Mouse (Mus musculus) CH12.LX (cell line): ENCODE measurements at regions not wholly inside any gene's neighbourhood (a gene's known extent, or its start where the extent isn't known, plus 50 kb on each side); places are given as distances from the start of the nearest gene placed in this dataset.

Experiments used
- DNase-seq: peaks from one replicate; pipeline ENCODE4 v3.0.0-alpha.2; 2013; ENCODE audit errors: extremely low read depth
- H3K27ac ChIP-seq: 2 replicates; pipeline ENCODE4 v1.5.1; 2012; ENCODE audit warnings: low read depth, mild to moderate bottlenecking, control low read depth, moderate library complexity; ENCODE audit not compliant: insufficient read depth
- H3K27me3 ChIP-seq: replicated peaks from 2 replicates; pipeline ENCODE3; 2012; ENCODE audit warnings: inconsistent platforms
- H3K36me3 ChIP-seq, 2 experiments: replicated peaks in 1 of 2; 2 replicates each; pipeline versions ENCODE3 to v1.6.1; 2012; ENCODE audit warnings: inconsistent platforms in 1 of 2, low read length in 1 of 2, mild to moderate bottlenecking in 1 of 2, mixed read lengths in 1 of 2, moderate library complexity in 1 of 2; ENCODE audit not compliant: control insufficient read depth in 1 of 2, insufficient read depth in 1 of 2
- H3K4me1 ChIP-seq, 2 experiments: 2 replicates each; pipeline ENCODE4 v1.6.1; 2012; ENCODE audit warnings: inconsistent platforms in 1 of 2, moderate library complexity in 1 of 2; ENCODE audit not compliant: insufficient read depth in 2 of 2, control insufficient read depth in 1 of 2
- H3K4me2 ChIP-seq: 2 replicates; pipeline ENCODE4 v1.6.1; 2012; ENCODE audit warnings: low read depth, mild to moderate bottlenecking, control low read depth; ENCODE audit not compliant: poor library complexity, insufficient read depth, severe bottlenecking
- H3K4me3 ChIP-seq, 3 experiments: fragments of 150-350 bp in 1 of 3; sonication (generic) in 1 of 3; replicated peaks in 1 of 3; 2 replicates each; pipeline versions ENCODE3 to v1.5.1; 2011 to 2012; ENCODE audit warnings: low read depth in 2 of 3, low read length in 2 of 3, mild to moderate bottlenecking in 2 of 3, moderate library complexity in 2 of 3, control low read depth in 1 of 3, improper control_type of control experiment in 1 of 3, inconsistent platforms in 1 of 3, mixed read lengths in 1 of 3; ENCODE audit not compliant: poor library complexity in 1 of 3
- H3K79me2 ChIP-seq: replicated peaks from 2 replicates; pipeline ENCODE4 v1.6.1; 2012; ENCODE audit warnings: mild to moderate bottlenecking, moderate library complexity; ENCODE audit not compliant: control insufficient read depth, poor library complexity, insufficient read depth, severe bottlenecking; ENCODE audit errors: extremely low read depth
- H3K9ac ChIP-seq: 2 replicates; pipeline ENCODE4 v1.6.1; 2012; ENCODE audit warnings: low read depth, mild to moderate bottlenecking, control low read depth, moderate library complexity; ENCODE audit not compliant: insufficient read depth
- H3K9me3 ChIP-seq: replicated peaks from 2 replicates; pipeline ENCODE3; 2012; ENCODE audit warnings: low read length, inconsistent platforms, mixed read lengths
- E2F4 ChIP-seq: IDR thresholded peaks from 2 replicates; pipeline ENCODE4 v1.6.1; 2011; ENCODE audit warnings: low read depth, low read length, improper control_type of control experiment; ENCODE audit not compliant: insufficient replicate concordance
- GABPA ChIP-seq: IDR thresholded peaks from 2 replicates; pipeline ENCODE4 v1.6.1; 2012; ENCODE audit warnings: low read depth, low read length, improper control_type of control experiment, inconsistent platforms; ENCODE audit not compliant: insufficient replicate concordance
- JUND ChIP-seq: conservative IDR thresholded peaks from 2 replicates; pipeline ENCODE4 v1.6.1; 2011; ENCODE audit warnings: low read depth, low read length, improper control_type of control experiment
- MYC ChIP-seq: IDR thresholded peaks from 2 replicates; pipeline ENCODE4 v1.6.1; 2011; ENCODE audit warnings: low read depth, mild to moderate bottlenecking, improper control_type of control experiment, low read length
- NELFE ChIP-seq: IDR thresholded peaks from 2 replicates; pipeline ENCODE4 v1.6.1; 2011; ENCODE audit warnings: low read depth, low read length, improper control_type of control experiment
- NRF1 ChIP-seq: IDR thresholded peaks from 2 replicates; pipeline ENCODE4 v1.6.1; 2014; ENCODE audit warnings: low read depth, mild to moderate bottlenecking, inconsistent platforms, low read length, improper control_type of control experiment, moderate library complexity
- PAX5 ChIP-seq: IDR thresholded peaks from 2 replicates; pipeline ENCODE4 v1.6.1; 2012; ENCODE audit warnings: low read length, inconsistent platforms, mixed read lengths
- RAD21 ChIP-seq: IDR thresholded peaks from 2 replicates; pipeline ENCODE4 v1.6.1; 2011; ENCODE audit warnings: low read depth, mild to moderate bottlenecking, low read length, improper control_type of control experiment, moderate library complexity
- RCOR1 ChIP-seq: conservative IDR thresholded peaks from 2 replicates; pipeline ENCODE4 v1.6.1; 2012; ENCODE audit warnings: low read depth, mild to moderate bottlenecking, inconsistent platforms, low read length, improper control_type of control experiment
- SMC3 ChIP-seq: IDR thresholded peaks from 2 replicates; pipeline ENCODE4 v1.6.1; 2011; ENCODE audit warnings: low read depth, low read length, improper control_type of control experiment
- TCF12 ChIP-seq: IDR thresholded peaks from 2 replicates; pipeline ENCODE4 v1.6.1; 2014; ENCODE audit warnings: low read depth, mild to moderate bottlenecking, inconsistent platforms, low read length, improper control_type of control experiment
- UBTF ChIP-seq: IDR thresholded peaks from 2 replicates; pipeline ENCODE4 v1.6.1; 2012; ENCODE audit warnings: low read depth, mild to moderate bottlenecking, inconsistent platforms, low read length, improper control_type of control experiment, moderate library complexity
- ZMIZ1 ChIP-seq: IDR thresholded peaks from 2 replicates; pipeline ENCODE4 v1.6.1; 2012; ENCODE audit warnings: low read depth, mild to moderate bottlenecking, inconsistent platforms, low read length, improper control_type of control experiment
- ZNF384 ChIP-seq: IDR thresholded peaks from 2 replicates; pipeline ENCODE4 v1.6.1; 2012; ENCODE audit warnings: low read depth, low read length, improper control_type of control experiment, inconsistent platforms
- dilution Hi-C: fragments of 300-500 bp; cut with MboI; formaldehyde crosslinking; loops from 2 replicates; pipeline ENCODE4 v1.14.3; 2020; ENCODE audit warnings: low sequenced_read_pairs; ENCODE audit not compliant: extremely low pct_unique_long_range_greater_than_20kb, extremely low pct_ligation_motif_present
- in situ Hi-C: fragments of 300-500 bp; cut with MboI; formaldehyde crosslinking; loops from 3 replicates; pipeline ENCODE4 v1.14.3; 2019; ENCODE audit warnings: low sequenced_read_pairs, low pct_ligation_motif_present, low pct_unique_long_range_greater_than_20kb, mixed read lengths

DNA sequence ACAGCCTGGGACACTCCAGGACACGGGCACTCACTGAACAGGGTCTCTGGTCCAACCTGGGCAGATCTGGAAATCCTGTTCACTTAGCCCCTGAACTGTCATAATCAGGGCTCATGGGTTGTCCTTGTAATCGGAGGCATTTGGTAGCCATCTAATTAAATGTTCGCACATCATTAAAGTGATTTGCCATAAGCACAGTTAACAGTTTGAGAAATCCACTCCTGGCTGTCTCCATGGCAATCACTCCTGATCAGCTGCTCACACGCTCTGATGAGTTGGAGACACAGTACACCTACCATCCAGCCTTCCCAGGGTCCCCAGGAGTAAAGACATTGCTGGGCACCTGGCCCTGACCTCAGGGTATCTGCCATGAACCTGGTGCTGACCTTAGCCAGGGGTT is 60.6 kb downstream of the Hmx1 start:
- Histone ChIP-seq H3K27ac (no peak overlapping the region), H3K27me3 (peaks cover 74% of the 10 kb centered on the region), H3K4me1 (peaks cover 0 to 8% of the 10 kb centered on the region in 2 experiments; a peak in 2 of 4 replicates), H3K36me3 (no peaks in the 10 kb centered on the region), H3K9ac (no peak overlapping the region), H3K4me2 (no peak overlapping the region), H3K9me3 (no peaks in the 10 kb centered on the region), H3K4me3 (no peak overlapping the region), H3K79me2 (no peaks in the 10 kb centered on the region)
- no peak for DNase-seq
- TF ChIP-seq RCOR1 = no peak
- TF ChIP-seq RAD21 = no peak
- no peak for TF ChIP-seq SMC3
- TF ChIP-seq NELFE = no peak
- no peak for TF ChIP-seq MYC
- no peak for TF ChIP-seq ZNF384
- TF ChIP-seq NRF1 = no peak
- no peak for TF ChIP-seq ZMIZ1
- no peak for TF ChIP-seq UBTF
- no peak for TF ChIP-seq E2F4
- no peak for TF ChIP-seq JUND
- no peak for TF ChIP-seq PAX5
- no peak for TF ChIP-seq TCF12
- no peak for TF ChIP-seq GABPA
- in situ Hi-C loops = loop anchor here (10.0 kb wide), 1 partner anchor 55 kb away; no protein-coding TSS in a partner anchor
- dilution Hi-C loops = no loop called here
